Mouse (Mus musculus) kidney, embryonic 15.5 days (tissue): ENCODE results near the gene Rplp0. TPM values are rescaled to one million over a fixed set of nuclear protein-coding genes. Genes with fewer than 3 reads are reported as not detected.
A peak's percentile ranks its signal among the peaks of the same experiment; 100 is the strongest.

Experiments used
- ATAC-seq: fragments of 200-750 bp; cut with Nextera tagmentation; replicated peaks from 2 replicates; pipeline ENCODE4 v1.8.0; 2017; ENCODE audit warnings: moderate TSS enrichment; ENCODE audit not compliant: low FRiP score
- H3K27ac ChIP-seq: fragments of 300-500 bp; sonication (generic); 2 replicates; pipeline ENCODE4 v1.5.1; 2015; ENCODE audit warnings: mild to moderate bottlenecking, inconsistent platforms
- H3K27me3 ChIP-seq: fragments of 300-500 bp; sonication (generic); 2 replicates; pipeline ENCODE4 v1.6.1; 2015; ENCODE audit warnings: inconsistent platforms
- H3K36me3 ChIP-seq: fragments of 300-500 bp; sonication (generic); 2 replicates; pipeline ENCODE4 v1.6.1; 2015; ENCODE audit warnings: inconsistent platforms
- H3K4me1 ChIP-seq: fragments of 300-500 bp; sonication (generic); 2 replicates; pipeline ENCODE4 v1.6.1; 2015; ENCODE audit warnings: inconsistent platforms
- H3K4me2 ChIP-seq: fragments of 300-500 bp; sonication (generic); 2 replicates; pipeline ENCODE4 v1.6.1; 2015; ENCODE audit warnings: moderate library complexity, mild to moderate bottlenecking, inconsistent platforms
- H3K4me3 ChIP-seq: fragments of 300-500 bp; sonication (generic); replicated peaks from 2 replicates; pipeline ENCODE4 v1.5.1; 2015; ENCODE audit warnings: mild to moderate bottlenecking, inconsistent platforms
- H3K9ac ChIP-seq: fragments of 300-500 bp; sonication (generic); 2 replicates; pipeline ENCODE4 v1.6.1; 2015; ENCODE audit warnings: mild to moderate bottlenecking, inconsistent platforms
- H3K9me3 ChIP-seq: fragments of 300-500 bp; sonication (generic); replicated peaks from 2 replicates; pipeline ENCODE4 v1.6.1; 2016; ENCODE audit warnings: inconsistent platforms
- WGBS: fragments of 180-500 bp; shearing (Covaris S2); methylation state at CpG from one replicate; pipeline ENCODE4 v1.1.7; 2015; ENCODE audit warnings: mixed read lengths; 5-methylcytosine and 5-hydroxymethylcytosine counted together
- polyA plus RNA-seq: library from polyadenylated mRNA; unstranded; fragments of >200 nt; fragmentation: Nextera tagmentation; extraction: Ambion mirVana; gene quantifications from 2 replicates; pipeline ENCODE4 v1.2.1, GENCODE M21; 2015

Rplp0 gene
- polyA plus RNA-seq, 1 experiment from 2014 or later, result 1,539 TPM

DNA sequence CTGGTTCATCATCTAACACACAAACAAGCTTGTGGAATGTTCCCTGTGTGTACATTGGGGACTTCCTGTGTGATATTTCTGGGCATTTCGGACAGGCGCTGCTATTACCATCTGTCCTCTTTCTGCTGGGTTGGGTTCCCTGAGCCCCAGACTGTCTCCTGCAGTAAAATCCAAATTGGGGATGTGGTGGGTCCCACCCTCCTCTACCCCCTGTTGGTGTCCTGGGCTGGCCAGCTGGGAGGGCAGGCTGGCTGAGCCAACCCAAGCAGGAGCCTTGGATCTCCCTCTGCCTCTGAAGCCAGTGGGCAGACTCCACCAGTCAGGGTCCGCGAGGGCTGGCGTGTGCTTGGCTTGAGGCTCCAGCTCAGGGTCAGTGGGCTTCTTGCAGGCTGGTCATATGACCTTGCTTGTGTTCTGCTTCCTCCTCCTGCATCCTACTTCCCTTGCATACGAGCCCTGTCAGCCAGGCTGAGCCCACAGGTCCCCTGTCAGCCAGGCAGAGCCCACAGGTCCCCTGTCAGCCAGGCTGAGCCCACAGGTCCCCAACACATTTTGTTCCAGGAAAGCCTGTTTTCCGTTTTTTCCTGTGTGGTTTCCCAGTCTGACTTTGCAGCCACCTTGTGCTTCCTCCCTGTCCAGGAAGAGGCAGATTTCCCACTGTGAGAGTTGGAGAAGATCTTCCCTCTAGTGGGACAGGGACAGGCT lies 29.4 kb upstream of the Rplp0 start:
- H3K4me3 ChIP-seq, result no peak overlapping the region
- peak overlapping the region; percentile 86 for H3K27ac ChIP-seq

GRCm38 (mm10) chr5:115530447-115530809 lies 28.8 kb upstream of the Rplp0 start:
- H3K9me3 ChIP-seq, result no peaks in the 10 kb centered on the region
- peak overlapping the region; percentile 33; the same call in 1 of the 2 replicates for H3K4me2 ChIP-seq
- 0 out of 2 replicates have a peak, but pooled peaks cover 3% of the 10 kb centered on the region for H3K36me3 ChIP-seq
- ATAC-seq, result no peak
- peak overlapping the region; percentile 86 for H3K27ac ChIP-seq
- H3K9ac ChIP-seq, result no peak overlapping the region
- H3K4me3 ChIP-seq, result no peak overlapping the region
- H3K27me3 ChIP-seq, result no peaks in the 10 kb centered on the region
- WGBS, result 27% methylated on average over 8 of the region's 8 CpGs
- peaks cover 88% of the 10 kb centered on the region for H3K4me1 ChIP-seq

More for the DNA sequence above, 29.4 kb upstream of the Rplp0 start:
- peak overlapping the region; percentile 33; the same call in 1 of the 2 replicates for H3K4me2 ChIP-seq
- H3K9me3 ChIP-seq, result no peaks in the 10 kb centered on the region
- ATAC-seq, result no peak
- WGBS, result 40% methylated on average over 7 of the region's 7 CpGs
- peaks cover 88% of the 10 kb centered on the region for H3K4me1 ChIP-seq
- 0 out of 2 replicates have a peak overlapping the region, but pooled peaks have one; percentile 15 for H3K9ac ChIP-seq
- no peaks in the 10 kb centered on the region for H3K27me3 ChIP-seq
- H3K36me3 ChIP-seq, result 0 out of 2 replicates have a peak, but pooled peaks cover 3% of the 10 kb centered on the region

- Histone ChIP-seq H3K4me3 (no peak overlapping the region), H3K9ac (0 out of 2 replicates have a peak overlapping the region, but pooled peaks have one; percentile 17), H3K4me2 (peak overlapping the region; percentile 33), H3K4me1 (peaks cover 86% of the 10 kb centered on the region), H3K9me3 (no peaks in the 10 kb centered on the region), H3K36me3 (0 out of 2 replicates have a peak, but pooled peaks cover 3% of the 10 kb centered on the region), H3K27me3 (no peaks in the 10 kb centered on the region), H3K27ac (peak overlapping the region; percentile 86)
- ATAC-seq, result peak; percentile 75
- 19% methylated on average over 18 of the region's 18 CpGs for WGBS
Observed at GRCm38 (mm10) chr5:115531671-115532270, 27.5 kb upstream of the Rplp0 start.

GRCm38 (mm10) chr5:115534290-115534731 lies 25.0 kb upstream of the Rplp0 start:
- WGBS, result 20% methylated on average over 16 of the region's 16 CpGs
- H3K27ac ChIP-seq, result peak overlapping the region; percentile 86
- H3K9me3 ChIP-seq, result no peaks in the 10 kb centered on the region
- H3K4me2 ChIP-seq, result peak overlapping the region; percentile 32
- 0 out of 2 replicates have a peak, but pooled peaks cover 3% of the 10 kb centered on the region for H3K36me3 ChIP-seq
- H3K4me1 ChIP-seq, result peaks cover 90% of the 10 kb centered on the region
- 0 out of 2 replicates have a peak, but pooled peaks cover 3% of the 10 kb centered on the region for H3K27me3 ChIP-seq
- ATAC-seq, result no peak
- H3K9ac ChIP-seq, result peak overlapping the region; percentile 33; the same call in 1 of the 2 replicates
- no peak overlapping the region for H3K4me3 ChIP-seq

DNA sequence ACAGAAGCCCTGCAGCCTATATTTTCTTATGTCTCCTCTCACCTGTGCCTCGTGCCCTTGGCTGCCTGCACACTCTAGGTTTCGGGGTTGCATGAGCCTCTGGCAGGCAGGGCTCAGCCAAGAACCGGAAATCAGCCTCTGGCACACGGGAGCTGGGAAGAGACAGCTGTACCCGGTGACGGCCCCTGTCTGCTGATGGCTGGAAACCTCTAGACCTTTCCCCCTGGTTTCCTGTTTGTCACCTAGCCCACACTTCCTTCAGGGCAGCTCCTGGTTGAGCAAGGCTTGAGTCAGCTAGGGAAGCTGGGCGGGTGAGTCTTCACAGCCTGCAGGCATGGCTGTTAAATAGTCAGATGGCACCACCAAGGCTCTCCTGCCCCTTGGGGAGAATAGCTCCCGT lies 24.4 kb upstream of the Rplp0 start:
- H3K36me3 ChIP-seq, result 0 out of 2 replicates have a peak, but pooled peaks cover 3% of the 10 kb centered on the region
- peak overlapping the region; percentile 32 for H3K4me2 ChIP-seq
- 20% methylated on average over 8 of the region's 8 CpGs for WGBS
- H3K9ac ChIP-seq, result peak overlapping the region; percentile 33; the same call in 1 of the 2 replicates
- no peak overlapping the region for H3K4me3 ChIP-seq
- H3K9me3 ChIP-seq, result no peaks in the 10 kb centered on the region
- H3K27me3 ChIP-seq, result 0 out of 2 replicates have a peak, but pooled peaks cover 3% of the 10 kb centered on the region
- H3K4me1 ChIP-seq, result peaks cover 88% of the 10 kb centered on the region
- H3K27ac ChIP-seq, result peak overlapping the region; percentile 86
- ATAC-seq, result no peak

- Histone ChIP-seq H3K36me3 (0 out of 2 replicates have a peak, but pooled peaks cover 3% of the 10 kb centered on the region), H3K27me3 (0 out of 2 replicates have a peak, but pooled peaks cover 3% of the 10 kb centered on the region), H3K9me3 (no peaks in the 10 kb centered on the region), H3K9ac (no peak overlapping the region), H3K4me2 (0 out of 2 replicates have a peak overlapping the region, but pooled peaks have one; percentile 4), H3K4me1 (peaks cover 80% of the 10 kb centered on the region), H3K4me3 (no peak overlapping the region), H3K27ac (0 out of 2 replicates have a peak overlapping the region, but pooled peaks have one; percentile 86)
- WGBS, result 28% methylated on average over 7 of the region's 7 CpGs
- ATAC-seq, result no peak
Observed at GRCm38 (mm10) chr5:115535635-115536034, 23.6 kb upstream of the Rplp0 start.

GRCm38 (mm10) chr5:115538017-115538692 lies 21.1 kb upstream of the Rplp0 start:
- Histone ChIP-seq H3K4me2 (peak overlapping the region; percentile 30), H3K36me3 (no peaks in the 10 kb centered on the region), H3K9ac (0 out of 2 replicates have a peak overlapping the region, but pooled peaks have one; percentile 2), H3K27me3 (0 out of 2 replicates have a peak, but pooled peaks cover 3% of the 10 kb centered on the region), H3K4me3 (no peak overlapping the region), H3K27ac (peak overlapping the region; percentile 72), H3K9me3 (no peaks in the 10 kb centered on the region), H3K4me1 (peaks cover 74% of the 10 kb centered on the region)
- WGBS, result 68% methylated on average over 13 of the region's 13 CpGs
- 0 out of 2 replicates have a peak, but pooled peaks have one; percentile 4 for ATAC-seq

DNA sequence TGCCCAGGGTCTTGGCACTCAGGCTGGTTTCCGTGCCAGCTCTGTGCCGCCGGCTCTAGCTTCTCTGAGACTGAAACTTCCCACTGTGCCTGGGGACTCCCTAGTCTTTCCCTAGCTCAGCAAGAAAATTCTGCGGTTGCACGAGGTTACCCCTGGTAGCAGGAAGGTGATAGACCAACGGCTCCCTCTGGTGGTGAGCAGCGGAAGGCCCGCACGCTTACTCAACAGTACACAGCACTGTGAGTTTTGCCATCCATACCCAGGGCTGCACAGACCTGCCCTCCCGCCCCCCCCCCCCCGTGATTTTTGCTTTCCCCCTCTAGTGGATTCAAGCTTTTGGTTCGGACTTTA lies 20.6 kb upstream of the Rplp0 start:
- under 1% methylated on average over 12 of the region's 12 CpGs for WGBS
- Histone ChIP-seq H3K4me2 (peak overlapping the region; percentile 30), H3K9me3 (no peaks in the 10 kb centered on the region), H3K27me3 (0 out of 2 replicates have a peak, but pooled peaks cover 3% of the 10 kb centered on the region), H3K4me3 (no peak overlapping the region), H3K9ac (no peak overlapping the region), H3K27ac (peak overlapping the region; percentile 72), H3K4me1 (peaks cover 74% of the 10 kb centered on the region), H3K36me3 (no peaks in the 10 kb centered on the region)
- ATAC-seq, result peak; percentile 73

DNA sequence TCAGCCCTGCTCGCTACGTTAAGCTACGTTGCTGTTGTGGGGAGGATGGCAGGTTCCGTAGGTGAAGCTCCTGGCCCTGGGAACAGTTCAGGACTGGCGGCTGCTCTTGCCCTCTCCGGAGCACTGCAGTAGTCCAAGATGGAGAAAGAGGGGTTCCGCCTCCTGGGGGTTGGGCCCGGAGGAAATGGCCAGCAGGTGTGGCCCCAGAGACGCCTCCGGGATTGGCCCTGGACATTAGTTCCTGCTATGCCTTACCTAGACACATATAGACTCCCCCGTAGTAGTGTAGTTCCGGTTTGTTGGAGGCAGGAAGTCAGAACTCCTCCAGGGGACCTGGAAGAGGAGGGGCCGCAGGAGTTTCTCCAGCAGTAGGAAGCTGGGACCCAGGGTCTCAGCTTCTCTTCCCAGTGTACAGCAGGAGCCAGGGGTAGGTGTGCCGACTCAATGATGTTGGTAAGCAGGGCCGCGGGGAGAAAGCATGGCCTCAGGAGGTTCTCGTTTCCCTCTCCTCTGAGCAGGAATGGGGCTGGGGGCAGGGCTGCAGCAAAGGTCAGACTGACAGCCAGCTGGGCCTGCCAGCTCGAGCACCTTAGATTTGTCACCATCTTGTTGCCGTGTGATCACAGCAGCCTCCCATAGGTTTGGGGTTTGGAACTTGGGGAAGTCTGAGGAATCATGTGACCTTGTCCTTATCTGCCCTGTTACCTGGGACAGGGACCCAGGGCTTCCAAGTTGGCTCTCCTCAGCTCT lies 16.5 kb upstream of the Rplp0 start:
- Histone ChIP-seq H3K9me3 (no peaks in the 10 kb centered on the region), H3K4me2 (peak overlapping the region; percentile 52), H3K9ac (0 out of 2 replicates have a peak overlapping the region, but pooled peaks have one; percentile 17), H3K27ac (peak overlapping the region; percentile 90), H3K36me3 (peaks cover 36% of the 10 kb centered on the region), H3K27me3 (0 out of 2 replicates have a peak, but pooled peaks cover under 1% of the 10 kb centered on the region), H3K4me1 (peaks cover 78% of the 10 kb centered on the region), H3K4me3 (peak overlapping the region; percentile 23)
- ATAC-seq, result no peak; the same call in 1 of the 2 replicates
- WGBS, result 29% methylated on average over 19 of the region's 19 CpGs

- Histone ChIP-seq H3K27me3 (no peaks in the 10 kb centered on the region), H3K4me3 (peak overlapping the region; percentile 23; the same call in 1 of the 2 replicates), H3K9me3 (no peaks in the 10 kb centered on the region), H3K27ac (peak overlapping the region; percentile 90), H3K4me2 (peak overlapping the region; percentile 52), H3K9ac (peak overlapping the region; percentile 24; the same call in 1 of the 2 replicates), H3K36me3 (peaks cover 44% of the 10 kb centered on the region), H3K4me1 (peaks cover 70% of the 10 kb centered on the region)
- peak; percentile 61 for ATAC-seq
- 25% methylated on average over 17 of the region's 17 CpGs for WGBS
Observed at GRCm38 (mm10) chr5:115543509-115544253, 15.6 kb upstream of the Rplp0 start.
